Mouse (Mus musculus) lung, embryonic 14.5 days (tissue): ENCODE results near the gene Mctp1. TPM values are rescaled to one million over a fixed set of nuclear protein-coding genes. Genes with fewer than 3 reads are reported as not detected.

ENCODE experiments used
- ATAC-seq: fragments of 200-750 bp; cut with Nextera tagmentation; 2 replicates; pipeline ENCODE4 v1.8.0; 2017; ENCODE audit warnings: mild to moderate bottlenecking, moderate TSS enrichment, moderate library complexity; ENCODE audit not compliant: insufficient read depth
- DNase-seq: peaks from one replicate; pipeline ENCODE4 v3.0.0-alpha.2; 2015
- H3K27ac ChIP-seq: fragments of 300-500 bp; sonication (generic); 2 replicates; pipeline ENCODE4 v1.5.1; 2014; ENCODE audit warnings: low read depth, mild to moderate bottlenecking, moderate library complexity
- H3K27me3 ChIP-seq: fragments of 300-500 bp; sonication (generic); 2 replicates; pipeline ENCODE4 v1.6.1; 2014; ENCODE audit warnings: low read length, control low read depth; ENCODE audit not compliant: insufficient read depth
- H3K36me3 ChIP-seq: fragments of 300-500 bp; sonication (generic); 2 replicates; pipeline ENCODE4 v1.6.1; 2014; ENCODE audit warnings: control low read depth; ENCODE audit not compliant: insufficient read depth
- H3K4me1 ChIP-seq: fragments of 300-500 bp; sonication (generic); 2 replicates; pipeline ENCODE4 v1.6.1; 2014; ENCODE audit warnings: antibody characterized with exemption, control low read depth; ENCODE audit not compliant: insufficient read depth
- H3K4me2 ChIP-seq: fragments of 300-500 bp; sonication (generic); 2 replicates; pipeline ENCODE4 v1.6.1; 2014; ENCODE audit warnings: mild to moderate bottlenecking
- H3K4me3 ChIP-seq: fragments of 300-500 bp; sonication (generic); 2 replicates; pipeline ENCODE4 v1.5.1; 2014; ENCODE audit warnings: low read depth, low read length
- H3K9ac ChIP-seq: fragments of 300-500 bp; sonication (generic); 2 replicates; pipeline ENCODE4 v1.6.1; 2014
- H3K9me3 ChIP-seq: fragments of 300-500 bp; sonication (generic); 2 replicates; pipeline ENCODE4 v1.6.1; 2016; ENCODE audit warnings: low read depth, low read length, control low read depth
- CTCF ChIP-seq: IDR thresholded peaks from 2 replicates; pipeline ENCODE4 v1.5.1; 2016; ENCODE audit warnings: antibody characterized with exemption, low read depth
- WGBS: fragments of 180-500 bp; shearing (Covaris S2); extraction: QIAGEN DNeasy Blood & Tissue Kit; methylation state at CpG from one replicate; pipeline ENCODE4 v1.1.7; 2014; 5-methylcytosine and 5-hydroxymethylcytosine counted together
- polyA plus RNA-seq: library from polyadenylated mRNA; unstranded; fragments of >200 nt; fragmentation: Nextera tagmentation; extraction: Ambion mirVana; gene quantifications from 2 replicates; pipeline ENCODE4 v1.2.1, GENCODE M21; 2014

The Mctp1 gene
- polyA plus RNA-seq, 1 experiment from 2014 or later: 0.82 TPM

DNA sequence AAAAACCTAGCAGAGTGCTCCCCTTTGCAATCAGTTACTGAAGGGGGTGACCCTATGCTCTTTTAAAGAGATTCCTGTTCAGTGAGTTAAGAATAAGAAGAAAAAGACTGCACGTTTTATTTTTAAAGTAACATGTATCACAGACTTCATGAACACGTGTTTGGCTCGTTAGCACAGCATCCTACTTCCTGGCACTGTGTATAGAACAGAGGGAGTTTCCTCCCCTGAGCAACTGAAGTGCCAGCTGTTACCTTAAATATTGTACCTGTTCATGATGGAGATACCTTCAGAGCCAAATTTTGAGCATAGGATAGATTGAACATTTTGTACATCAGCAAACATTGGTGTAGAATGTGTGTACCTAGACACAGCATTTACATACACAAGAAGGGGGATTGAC is 494.7 kb downstream of the Mctp1 start:
- no peak for TF ChIP-seq CTCF
- Histone ChIP-seq H3K9me3 (no peaks in the 10 kb centered on the region), H3K4me2 (no peak overlapping the region), H3K36me3 (no peaks in the 10 kb centered on the region), H3K27ac (no peak overlapping the region), H3K4me3 (no peak overlapping the region), H3K9ac (no peak overlapping the region), H3K27me3 (no peaks in the 10 kb centered on the region), H3K4me1 (no peaks in the 10 kb centered on the region)
- ATAC-seq: no peak
- no peak for DNase-seq
- 55% methylated on average over 3 of the region's 3 CpGs for WGBS

DNA sequence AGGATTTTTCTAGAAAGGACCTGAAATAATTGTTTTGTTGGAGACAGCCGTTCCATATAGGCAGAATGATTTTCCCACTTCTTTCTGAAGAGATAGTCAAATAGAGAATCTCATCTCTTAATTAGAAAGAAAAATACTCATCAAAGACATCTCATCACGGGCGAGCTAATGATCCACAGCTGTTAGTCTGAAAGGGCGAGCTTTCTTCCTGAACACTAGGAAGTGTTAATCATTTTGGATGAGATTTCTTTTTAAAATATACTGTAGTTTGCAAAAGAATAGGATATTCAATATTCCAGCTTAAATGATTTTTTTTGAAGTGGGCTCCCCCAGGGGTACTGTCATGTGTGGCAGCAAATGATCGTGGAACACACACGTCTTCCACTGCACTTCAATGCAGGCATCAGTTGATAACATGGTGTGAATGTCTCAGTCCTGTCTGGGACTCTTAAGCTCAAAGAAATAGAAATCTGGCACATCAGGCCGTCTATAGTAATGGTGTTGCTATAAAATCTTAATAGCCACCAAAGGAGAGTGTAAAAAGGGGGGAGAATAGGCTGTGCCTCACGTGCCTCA is 500.3 kb downstream of the Mctp1 start:
- no peaks in the 10 kb centered on the region for H3K27me3 ChIP-seq
- H3K4me1 ChIP-seq: no peaks in the 10 kb centered on the region
- no peaks in the 10 kb centered on the region for H3K36me3 ChIP-seq
- WGBS: 59% methylated on average over 8 of the region's 8 CpGs
- no peak overlapping the region for H3K4me2 ChIP-seq
- H3K9ac ChIP-seq: no peak overlapping the region
- no peak overlapping the region for H3K27ac ChIP-seq
- H3K9me3 ChIP-seq: no peaks in the 10 kb centered on the region
- TF ChIP-seq CTCF: no peak
- no peak overlapping the region for H3K4me3 ChIP-seq
- no peak for DNase-seq
- ATAC-seq: no peak

DNA sequence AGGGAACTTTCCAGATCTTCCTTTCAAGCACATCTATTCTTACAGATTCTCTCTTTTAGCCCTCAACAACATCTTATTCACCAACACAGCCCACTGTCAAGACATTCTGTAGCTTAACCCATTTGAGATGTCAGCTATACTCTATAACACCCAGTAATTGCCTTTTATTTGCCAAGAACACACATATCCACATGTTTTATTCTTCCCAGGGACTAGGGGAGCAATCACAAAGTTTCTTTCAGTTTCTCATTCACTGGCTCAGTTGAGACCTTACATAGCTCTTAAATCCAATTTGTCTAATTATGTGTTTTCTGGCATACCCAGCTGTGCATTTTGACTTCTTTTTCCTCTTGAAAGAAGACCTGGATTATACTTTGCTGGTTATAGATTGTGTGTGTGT is 508.7 kb downstream of the Mctp1 start:
- Histone ChIP-seq H3K4me3 (no peak overlapping the region), H3K4me1 (no peaks in the 10 kb centered on the region), H3K9ac (no peak overlapping the region), H3K9me3 (no peaks in the 10 kb centered on the region), H3K27me3 (no peaks in the 10 kb centered on the region), H3K4me2 (no peak overlapping the region), H3K27ac (no peak overlapping the region), H3K36me3 (no peaks in the 10 kb centered on the region)
- peak; percentile 59 for DNase-seq
- TF ChIP-seq CTCF: no peak
- peak; percentile 75; the same call in 1 of the 2 replicates for ATAC-seq

DNA sequence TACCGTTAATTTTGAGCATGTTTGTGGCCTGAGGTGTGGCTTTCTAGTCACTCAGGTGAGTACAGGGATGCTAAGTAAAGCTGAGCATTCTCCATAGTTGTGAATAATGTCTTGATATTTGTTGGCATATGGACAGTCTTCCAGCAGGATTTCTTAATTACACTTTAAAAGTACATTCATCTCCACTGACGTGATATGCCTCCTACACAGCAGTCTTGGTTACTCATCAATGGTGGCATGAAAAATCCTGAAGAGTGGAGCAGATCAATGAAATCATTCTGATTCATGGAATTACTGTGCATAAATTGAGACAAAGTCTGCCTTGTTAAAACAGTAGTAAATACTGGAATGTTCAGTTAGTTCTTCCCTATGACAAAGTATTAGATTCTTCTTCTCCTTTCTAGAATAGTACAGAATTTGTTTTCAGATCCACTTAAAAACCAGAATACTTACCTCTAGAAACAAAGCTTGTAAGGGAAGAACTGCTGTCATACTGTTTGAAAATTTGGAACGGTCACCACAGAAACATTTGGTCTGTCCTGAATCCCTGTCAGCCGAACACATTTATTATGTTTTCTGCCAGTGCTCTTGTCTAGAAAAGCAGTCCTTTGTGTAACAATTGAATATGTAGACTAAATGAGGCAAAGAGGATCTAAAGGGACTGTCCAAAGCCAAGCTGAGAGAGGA is 511.6 kb downstream of the Mctp1 start:
- no peaks in the 10 kb centered on the region for H3K4me1 ChIP-seq
- no peak overlapping the region for H3K27ac ChIP-seq
- no peak overlapping the region for H3K4me3 ChIP-seq
- no peak overlapping the region for H3K9ac ChIP-seq
- DNase-seq (no peak), ATAC-seq (no peak)
- H3K27me3 ChIP-seq: no peaks in the 10 kb centered on the region
- 75% methylated on average over 4 of the region's 4 CpGs for WGBS
- no peaks in the 10 kb centered on the region for H3K9me3 ChIP-seq
- TF ChIP-seq CTCF: no peak
- no peaks in the 10 kb centered on the region for H3K36me3 ChIP-seq
- no peak overlapping the region for H3K4me2 ChIP-seq

DNA sequence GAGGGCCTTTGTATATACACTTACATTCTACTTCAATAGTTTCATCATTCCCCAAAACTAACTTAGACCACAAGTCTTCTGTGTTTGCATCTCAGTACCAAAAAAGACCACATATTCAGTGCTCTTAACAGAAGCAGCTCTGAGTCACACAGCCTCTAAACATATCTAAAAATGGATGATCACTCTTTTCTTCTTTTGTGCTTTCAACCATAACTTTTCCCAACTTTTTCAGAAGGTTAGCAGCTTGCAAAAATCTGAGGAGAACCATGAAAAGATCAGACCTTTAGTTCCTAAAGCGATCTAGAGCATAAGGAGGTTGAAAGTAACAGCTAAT is 512.1 kb downstream of the Mctp1 start:
- Histone ChIP-seq H3K9ac (no peak overlapping the region), H3K4me2 (no peak overlapping the region), H3K4me3 (no peak overlapping the region), H3K27ac (no peak overlapping the region), H3K27me3 (no peaks in the 10 kb centered on the region), H3K9me3 (no peaks in the 10 kb centered on the region), H3K36me3 (no peaks in the 10 kb centered on the region), H3K4me1 (no peaks in the 10 kb centered on the region)
- WGBS: 61% methylated on average over 1 of the region's 1 CpGs
- DNase-seq (no peak), ATAC-seq (no peak)
- no peak for TF ChIP-seq CTCF

DNA sequence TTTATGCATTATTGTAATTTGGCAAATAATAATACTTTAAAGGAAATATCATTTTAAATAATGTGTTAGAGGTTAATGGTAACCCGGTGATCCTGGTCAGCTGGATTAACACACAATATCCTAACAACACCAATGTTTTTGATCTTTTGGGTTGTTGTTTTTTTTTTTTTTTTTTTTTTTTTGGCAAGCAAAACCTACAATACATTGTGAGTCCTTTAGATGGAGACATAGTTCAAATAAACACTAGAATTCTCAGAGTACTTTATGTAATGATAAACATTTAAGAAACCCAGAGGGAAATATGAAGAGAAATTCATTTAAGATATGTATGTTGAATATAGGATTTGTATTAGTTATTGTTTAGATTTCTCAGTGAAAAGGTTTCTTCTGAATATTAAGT is 534.0 kb downstream of the Mctp1 start:
- TF ChIP-seq CTCF: no peak
- WGBS: 79% methylated on average over 1 of the region's 1 CpGs
- no peak overlapping the region for H3K4me2 ChIP-seq
- ATAC-seq (no peak), DNase-seq (no peak)
- H3K36me3 ChIP-seq: no peaks in the 10 kb centered on the region
- H3K9ac ChIP-seq: no peak overlapping the region
- no peak overlapping the region for H3K27ac ChIP-seq
- no peak overlapping the region for H3K4me3 ChIP-seq
- no peaks in the 10 kb centered on the region for H3K4me1 ChIP-seq
- H3K9me3 ChIP-seq: no peaks in the 10 kb centered on the region
- no peaks in the 10 kb centered on the region for H3K27me3 ChIP-seq

DNA sequence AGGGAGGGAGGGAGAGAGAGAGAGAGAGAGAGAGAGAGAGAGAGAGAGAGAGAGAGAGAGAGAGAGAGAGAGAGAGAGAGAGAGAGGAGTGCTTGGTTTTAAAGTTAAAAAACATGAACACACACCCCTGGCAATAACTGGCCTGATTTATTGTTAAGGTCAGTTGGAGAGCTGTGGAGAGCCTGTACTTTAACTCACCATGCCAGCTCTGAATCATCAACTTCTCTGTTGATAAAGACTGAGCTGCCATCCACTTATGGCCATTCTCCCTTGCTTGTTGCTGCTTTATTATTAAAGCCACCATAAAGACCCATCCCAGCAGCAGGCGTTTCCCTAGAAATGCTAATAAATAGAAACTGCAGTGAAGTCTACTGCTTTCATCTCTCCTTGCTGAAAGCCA is 542.5 kb downstream of the Mctp1 start:
- no peak for DNase-seq
- Histone ChIP-seq H3K4me1 (no peaks in the 10 kb centered on the region), H3K36me3 (no peaks in the 10 kb centered on the region), H3K4me2 (no peak overlapping the region), H3K9ac (no peak overlapping the region), H3K9me3 (no peaks in the 10 kb centered on the region), H3K27ac (no peak overlapping the region), H3K27me3 (no peaks in the 10 kb centered on the region), H3K4me3 (no peak overlapping the region)
- TF ChIP-seq CTCF: no peak
- ATAC-seq: no peak
- WGBS: 65% methylated on average over 1 of the region's 1 CpGs
